Mouse (Mus musculus) right cerebral cortex, postnatal 14 days (tissue): ENCODE results near the gene Adamts9.

Experiments
- DNase-seq: peaks from one replicate; pipeline ENCODE4 v3.0.0; 2022

Gene Adamts9

DNA sequence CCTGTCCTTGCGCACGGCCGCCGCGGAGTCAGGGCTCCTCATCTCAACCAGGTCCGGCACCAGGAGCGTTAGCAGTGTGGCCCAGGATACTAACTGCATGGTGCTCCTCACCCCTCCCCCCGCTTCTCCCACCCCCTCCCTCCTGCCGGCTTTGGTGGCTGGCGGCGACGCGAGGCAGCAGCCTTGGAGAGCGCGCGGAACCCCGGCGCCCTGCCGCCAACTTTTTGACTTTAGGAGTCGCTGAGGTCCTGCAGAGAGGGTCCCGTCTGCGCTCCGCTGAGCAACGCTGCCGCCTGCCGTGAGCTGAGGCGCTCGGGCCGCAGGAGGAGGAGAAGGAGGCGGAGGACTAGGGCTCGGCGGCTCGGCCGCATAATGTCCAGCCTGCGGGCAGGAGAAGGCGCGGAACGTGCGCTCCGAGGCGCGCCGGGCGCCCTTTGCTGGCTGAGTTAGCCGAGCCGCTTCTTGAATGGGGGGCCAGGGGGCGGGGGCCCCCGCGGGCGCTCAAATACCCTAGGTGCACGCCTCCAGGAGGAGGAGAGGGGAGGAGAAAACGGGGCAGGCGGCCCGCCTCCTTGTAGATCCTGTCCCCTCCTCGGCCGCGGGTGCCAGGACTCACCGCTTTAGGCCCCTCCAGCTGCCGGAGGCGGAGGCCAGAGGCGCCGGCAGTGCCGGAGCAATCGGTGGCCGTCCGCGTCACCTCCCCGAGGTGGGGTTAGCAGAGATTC is at the start of gene Adamts9:
Gene Adamts9 (minus strand): TSS at position 436 of the 725 bp plus-strand sequence.
- DNase-seq: peak; percentile 41

DNA sequence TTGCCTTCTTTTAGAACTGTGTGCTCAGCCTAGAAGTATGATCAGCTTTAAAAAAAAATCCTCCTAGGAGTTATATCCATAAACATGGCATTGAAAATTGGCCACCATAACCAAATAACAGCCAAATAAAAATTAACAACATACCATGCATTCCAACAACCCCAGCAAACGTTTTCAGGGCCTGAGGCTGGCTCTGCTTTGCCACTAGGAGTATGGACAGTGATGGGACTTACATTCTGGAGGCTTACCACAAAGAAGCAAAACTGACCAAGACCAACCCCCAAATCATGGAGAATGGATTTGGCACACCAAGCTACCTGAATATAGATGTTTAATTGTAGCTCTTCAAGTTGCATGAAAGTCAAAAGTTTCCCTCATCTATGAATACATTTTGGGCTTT is 48.3 kb upstream of the Adamts9 start:
- no peak for DNase-seq

DNA sequence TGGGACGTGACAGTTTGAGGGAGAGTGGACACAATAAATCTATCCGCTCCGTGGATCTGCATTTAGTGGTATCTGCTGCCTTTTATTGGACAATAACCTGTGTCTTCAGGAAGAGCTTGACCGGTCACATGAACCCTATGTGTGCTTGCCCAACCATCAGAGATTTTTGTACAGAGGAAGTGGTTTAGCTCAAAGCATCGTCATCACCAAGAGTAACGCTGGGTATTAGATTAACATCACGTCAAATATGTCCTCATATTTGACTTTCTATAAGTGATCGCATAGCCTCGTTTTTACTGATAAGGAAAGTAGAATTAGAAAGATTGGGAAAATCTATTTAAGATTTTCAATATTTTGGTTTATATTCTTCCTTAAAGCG is 45.3 kb upstream of the Adamts9 start:
- DNase-seq: no peak

DNA sequence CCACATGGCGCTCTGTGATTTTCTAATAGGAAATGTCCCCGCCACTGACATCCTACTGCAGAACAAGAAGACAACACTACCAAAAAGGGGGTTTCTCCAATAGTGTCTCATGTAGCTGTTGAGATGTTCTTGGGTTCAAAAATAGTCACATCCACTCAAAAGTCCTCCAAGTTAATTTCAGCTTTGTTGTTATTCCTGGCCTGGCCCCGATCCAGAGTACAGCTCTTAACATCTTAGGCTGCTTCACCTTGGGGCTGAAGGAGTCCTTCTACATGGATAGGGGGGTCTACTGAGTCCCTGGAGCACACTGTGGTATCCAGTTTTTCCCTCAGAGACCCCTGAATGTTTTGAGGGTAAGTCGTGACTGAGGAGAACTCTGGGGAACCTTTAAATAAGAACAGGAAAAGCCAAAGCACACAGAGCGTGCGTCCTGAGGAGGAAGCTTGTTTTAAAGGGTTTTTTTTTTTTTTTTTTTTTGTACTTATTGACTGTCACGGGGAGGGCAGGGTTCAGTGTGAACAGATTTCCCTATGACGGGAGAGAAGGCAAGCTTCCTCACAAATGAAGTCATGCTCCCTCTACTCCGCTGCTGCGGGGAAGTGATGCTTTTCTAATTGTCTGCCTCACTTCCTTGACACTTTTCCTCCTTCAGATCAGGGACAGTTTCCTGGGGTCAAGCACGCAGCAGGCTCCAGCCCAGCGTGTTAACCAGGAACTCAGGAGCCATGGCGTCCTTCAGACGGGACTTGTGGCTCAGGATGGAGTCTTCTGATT is 44.7 kb upstream of the Adamts9 start:
- DNase-seq: no peak

GRCm38 (mm10) chr6:92987366-92987765 is 44.1 kb upstream of the Adamts9 start:
- no peak for DNase-seq

- DNase-seq: peak; percentile 7
Observed at GRCm38 (mm10) chr6:92983421-92983820, 40.1 kb upstream of the Adamts9 start.

GRCm38 (mm10) chr6:92981451-92982186 is 38.3 kb upstream of the Adamts9 start:
- DNase-seq: no peak

GRCm38 (mm10) chr6:92973340-92973739 is 30.0 kb upstream of the Adamts9 start:
- DNase-seq: no peak

- no peak for DNase-seq
Observed at GRCm38 (mm10) chr6:92968718-92969117, 25.4 kb upstream of the Adamts9 start.

- no peak for DNase-seq
Observed at GRCm38 (mm10) chr6:92968216-92968615, 24.9 kb upstream of the Adamts9 start.

DNA sequence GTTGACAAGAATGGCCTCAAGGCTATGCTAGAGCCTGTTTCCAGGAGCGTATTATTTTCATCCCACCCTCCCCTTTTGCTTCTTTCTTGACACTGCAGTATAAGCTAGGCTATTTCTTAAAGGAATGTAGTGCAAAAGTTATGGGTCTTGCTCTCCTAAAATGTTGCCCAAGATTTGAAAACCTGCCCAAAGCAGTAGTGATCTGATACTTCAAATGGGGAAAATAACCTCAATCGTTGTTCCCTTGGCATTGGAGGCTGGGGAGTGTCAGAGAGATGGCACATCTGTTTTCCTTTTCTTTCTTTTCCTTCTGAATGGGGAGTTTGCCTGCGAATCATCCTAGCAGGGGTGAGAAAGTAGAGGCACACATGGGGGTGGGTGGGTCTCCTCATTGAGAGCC is 19.7 kb upstream of the Adamts9 start:
- no peak for DNase-seq

- no peak for DNase-seq
Observed at GRCm38 (mm10) chr6:92960997-92961396, 17.7 kb upstream of the Adamts9 start.

GRCm38 (mm10) chr6:92959416-92959815 is 16.1 kb upstream of the Adamts9 start:
- no peak for DNase-seq

GRCm38 (mm10) chr6:92947337-92948042 is 4.2 kb upstream of the Adamts9 start:
- no peak for DNase-seq

DNA sequence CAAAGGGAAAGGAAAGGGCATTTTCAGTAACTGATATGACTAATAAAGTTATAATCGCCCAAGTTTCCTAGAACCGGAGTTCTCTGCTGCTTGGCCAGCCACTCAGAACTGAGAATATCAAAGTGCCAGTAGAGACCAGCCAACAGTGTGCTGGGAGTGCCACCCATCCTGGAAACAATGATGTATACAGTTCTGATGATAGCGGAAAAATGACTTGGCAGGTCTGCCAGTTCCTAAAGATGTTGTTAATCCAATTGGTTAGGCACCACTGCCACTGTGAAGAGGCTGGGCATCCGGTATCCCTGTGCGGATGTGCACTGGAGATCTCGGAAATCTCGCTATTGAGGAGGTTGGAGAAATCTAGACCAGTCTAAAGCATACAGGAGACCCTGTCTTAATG is 1.4 kb upstream of the Adamts9 start:
- DNase-seq: no peak

GRCm38 (mm10) chr6:92944048-92944685 is 875 bp upstream of the Adamts9 start:
- DNase-seq: no peak

DNA sequence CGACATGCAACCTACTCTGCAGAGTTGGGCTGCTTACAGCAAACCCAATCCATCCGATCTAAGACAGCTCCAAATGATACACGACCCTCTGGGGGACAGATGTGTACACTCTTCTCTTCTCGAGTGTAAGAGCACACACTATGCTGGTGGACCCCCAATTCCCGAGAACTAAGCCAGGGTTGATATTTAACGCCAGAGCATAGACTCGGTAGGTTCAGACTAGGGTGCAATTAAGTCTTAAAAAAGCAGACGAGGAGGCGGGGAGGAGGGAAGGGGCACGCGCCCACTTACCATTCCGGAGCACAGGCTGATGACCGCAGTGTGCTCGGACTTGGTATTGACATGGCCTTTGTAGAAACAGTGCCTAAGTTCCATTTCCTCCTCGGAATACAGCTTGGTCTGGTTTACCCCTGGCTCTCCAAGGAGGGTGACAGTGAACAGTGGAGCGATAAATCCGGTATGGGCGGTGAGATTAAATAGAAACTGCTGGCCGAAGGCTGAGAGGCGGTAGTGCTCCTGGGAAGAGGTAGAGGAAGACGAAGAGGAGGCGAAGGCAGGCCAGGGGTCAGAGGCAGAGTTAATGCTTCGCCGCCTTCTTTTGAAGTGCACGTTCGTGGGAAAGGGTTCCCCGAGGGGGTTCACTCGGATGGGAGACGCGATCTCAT is 1.4 kb downstream of the Adamts9 start:
- DNase-seq: no peak

GRCm38 (mm10) chr6:92941281-92941731 is 2.0 kb downstream of the Adamts9 start:
- DNase-seq: peak; percentile 59

- no peak for DNase-seq
Observed at GRCm38 (mm10) chr6:92940191-92941131, 2.8 kb downstream of the Adamts9 start.

GRCm38 (mm10) chr6:92928261-92928660 is 15.0 kb downstream of the Adamts9 start:
- no peak for DNase-seq

DNA sequence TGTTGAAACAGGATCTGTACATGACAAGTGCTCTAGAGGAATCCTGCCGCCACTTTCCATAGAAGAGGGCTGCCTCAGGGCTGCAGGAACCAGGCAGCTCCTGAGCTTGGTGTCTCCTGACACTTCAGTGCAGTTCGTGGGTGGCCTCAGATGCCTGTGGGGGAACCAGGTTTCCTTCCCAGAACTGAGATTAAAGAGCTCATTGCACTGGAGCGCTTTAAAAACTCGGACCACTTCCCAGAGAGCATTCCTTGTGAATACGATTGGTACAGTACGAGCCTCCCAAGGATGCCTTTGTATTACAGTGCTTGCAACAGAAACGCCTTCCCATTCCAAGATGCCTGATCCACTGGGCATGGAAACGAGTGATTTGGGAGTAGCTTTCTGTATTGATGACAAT is 18.8 kb downstream of the Adamts9 start:
- no peak for DNase-seq
